In genomic region chr4:137627476-137628235, GRCm38 (mm10) we compare ENCODE assay signal across 29 mouse cellular contexts. TPM values are rescaled to one million over a fixed set of nuclear protein-coding genes. Genes with fewer than 3 reads are reported as not detected.
DNase-seq lines count a peak whose midpoint lies in the region; ATAC-seq and TF ChIP-seq lines count a peak whose summit lies in the region.
"Had no signal": no experiment of that assay in that cellular context is flagged by ENCODE, and none has a peak within 500 bp of the region (broad histone marks: within the 10 kb centered on the region; RNA-seq: fewer than 3 reads in every experiment).

No protein-coding gene starts in this region.

- H3K27ac ChIP-seq in hindbrain, embryonic 10.5 days = no peak overlapping the region
- no peak overlapping the region for H3K27ac ChIP-seq in hindbrain, postnatal 0 days
- peak overlapping the region; percentile 55 for H3K27ac ChIP-seq in testis, adult 2 months (ENCODE audit: control insufficient read depth, insufficient read depth, low read depth, low read length)
- H3K27ac ChIP-seq: embryonic facial prominence, embryonic 12.5 days; kidney, embryonic 15.5 days; neural tube, embryonic 12.5 days; stomach, postnatal 0 days had no signal

- H3K4me2 ChIP-seq in hindbrain, postnatal 0 days (ENCODE audit: low read depth, low read length) = no peak overlapping the region
- H3K4me2 ChIP-seq: embryonic facial prominence, embryonic 12.5 days; heart, embryonic 11.5 days; kidney, embryonic 15.5 days; neural tube, embryonic 12.5 days had no signal

- ATAC-seq in hindbrain, postnatal 0 days = no peak
- ATAC-seq in monocyte, adult 5-6 weeks (replicated peaks; ENCODE audit: insufficient number of reproducible peaks, low FRiP score, low TSS enrichment, poor library complexity, severe bottlenecking) = no peak
- ATAC-seq: hindbrain, embryonic 16.5 days; intestine, postnatal 0 days; lung, postnatal 0 days; Patski had no signal

- no peak overlapping the region for H3K4me3 ChIP-seq in hindbrain, embryonic 10.5 days
- no peak overlapping the region for H3K4me3 ChIP-seq in hindbrain, postnatal 0 days (ENCODE audit: low read length)
- no peak overlapping the region for H3K4me3 ChIP-seq in testis, adult 2 months (ENCODE audit: control insufficient read depth, low read depth, low read length)
- H3K4me3 ChIP-seq: embryonic facial prominence, embryonic 12.5 days; erythroblast, embryonic 14.5 days; kidney, embryonic 15.5 days; neural tube, embryonic 12.5 days had no signal

- peaks cover 98% of the 10 kb centered on the region for H3K36me3 ChIP-seq in hindbrain, embryonic 10.5 days
- peaks cover 50% of the 10 kb centered on the region for H3K36me3 ChIP-seq in hindbrain, postnatal 0 days (ENCODE audit: insufficient read depth, low read length)
- H3K36me3 ChIP-seq in testis, adult 2 months (ENCODE audit: control insufficient read depth, insufficient read depth, low read length) = peaks cover 6% of the 10 kb centered on the region

- intact Hi-C loops in heart, postnatal 25 days (cut with DNase I) = no loop called here

- H3K27me3 ChIP-seq in hindbrain, embryonic 10.5 days (ENCODE audit: insufficient read depth, poor library complexity, severe bottlenecking) = no peaks in the 10 kb centered on the region
- no peaks in the 10 kb centered on the region for H3K27me3 ChIP-seq in hindbrain, postnatal 0 days (ENCODE audit: insufficient read depth, low read length)
- no peaks in the 10 kb centered on the region for H3K27me3 ChIP-seq in testis, adult 2 months (ENCODE audit: control insufficient read depth, insufficient read depth, low read length)
- H3K27me3 ChIP-seq: embryonic facial prominence, embryonic 12.5 days; kidney, embryonic 15.5 days; neural tube, embryonic 12.5 days; Patski had no signal

- TF ChIP-seq CTCF in hindbrain, postnatal 0 days (IDR thresholded peaks at IDR 0.05; ENCODE audit: low read depth) = no peak
- TF ChIP-seq CTCF in testis, adult 2 months (IDR thresholded peaks at IDR 0.05; ENCODE audit: control insufficient read depth, insufficient read depth, insufficient replicate concordance, low read depth, low read length) = no peak

- no peak overlapping the region for H3K9ac ChIP-seq in hindbrain, postnatal 0 days (replicated peaks; ENCODE audit: low read length)
- H3K9ac ChIP-seq: embryonic facial prominence, embryonic 12.5 days; kidney, embryonic 15.5 days; neural tube, embryonic 12.5 days had no signal

- no peaks in the 10 kb centered on the region for H3K9me3 ChIP-seq in hindbrain, embryonic 10.5 days
- H3K9me3 ChIP-seq in hindbrain, postnatal 0 days (ENCODE audit: low read length) = no peaks in the 10 kb centered on the region
- H3K9me3 ChIP-seq: embryonic facial prominence, embryonic 12.5 days; kidney, embryonic 15.5 days; neural tube, embryonic 12.5 days had no signal

- peak; percentile 45 to 74 for DNase-seq in adrenal gland, adult (ENCODE audit: inconsistent age in 2 of 2, low spot score in 1 of 2)
- no peak for DNase-seq in adrenal gland, adult 18-20 months (ENCODE audit: low spot score in 2 of 2)
- peak; percentile 37 for DNase-seq in hindbrain, embryonic 10.5 days (ENCODE audit: low spot score)
- DNase-seq in hindbrain, postnatal 0 days (ENCODE audit: low spot score) = no peak
- DNase-seq in testis, postnatal 14 days (ENCODE audit: low spot score) = no peak
- no peak for DNase-seq in heart, postnatal 25 days (ENCODE audit: low spot score)
- DNase-seq: cerebellum, adult 11 months; cerebellum, postnatal 14 days; heart, postnatal 14 days; left cerebral cortex, postnatal 4 days; liver; thymus, postnatal 14 days had no signal

- WGBS in hindbrain, embryonic 10.5 days = 56% methylated on average over 8 of the region's 8 CpGs
- WGBS in hindbrain, postnatal 0 days = 48% methylated on average over 8 of the region's 8 CpGs

- H3K4me1 ChIP-seq in hindbrain, embryonic 10.5 days (replicated peaks) = peaks cover 13% of the 10 kb centered on the region
- H3K4me1 ChIP-seq in hindbrain, postnatal 0 days (ENCODE audit: insufficient read depth, low read length) = no peaks in the 10 kb centered on the region
- H3K4me1 ChIP-seq in testis, adult 2 months (ENCODE audit: control insufficient read depth, insufficient read depth, low read length) = 0 out of 2 replicates have a peak, but pooled peaks cover 2% of the 10 kb centered on the region
- H3K4me1 ChIP-seq: embryonic facial prominence, embryonic 12.5 days; kidney, embryonic 15.5 days; neural tube, embryonic 12.5 days had no signal

- TF ChIP-seq POLR2A in testis, adult 2 months (IDR thresholded peaks at IDR 0.05; ENCODE audit: control insufficient read depth, low read depth, low read length) = no peak

RNA-seq across cellular contexts. Expression of gene Usp48, which starts 34.1 kb away (rescaled TPM):
- 100 to 1,000 TPM in 1 of 2 experiments, 10 to 100 TPM in 1; 92.3 to 111 TPM for total RNA-seq in adrenal gland, adult 18-20 months (2021)
- polyA plus RNA-seq in hindbrain, embryonic 10.5 days (2016; fragmentation: Nextera tagmentation; extraction: Ambion mirVana) = 63.6 and 73.1 TPM in 2 replicates
- total RNA-seq in hindbrain, postnatal 0 days (2014; rRNA removed) = 61.8 and 63.8 TPM in 2 replicates
- 43.9 and 45.6 TPM in 2 replicates for polyA plus RNA-seq in hindbrain, postnatal 0 days (2015; fragmentation: Nextera tagmentation; extraction: Ambion mirVana)
- 39.6 and 42.1 TPM in 2 replicates for polyA plus RNA-seq in testis, adult 2 months (2012; rRNA removed)
- 10 to 100 TPM; 33.0 to 33.3 TPM for total RNA-seq in heart, postnatal 25 days (2021)
- total RNA-seq in monocyte, adult 5-6 weeks (2017) = 142 to 333 TPM (median 161 TPM) in 3 replicates

RNA-seq across cellular contexts. Expression of gene Rap1gap, which starts 36.9 kb away (rescaled TPM):
- total RNA-seq in adrenal gland, adult 18-20 months (2021) = 100 to 1,000 TPM in 1 of 2 experiments, 10 to 100 TPM in 1; 94.7 to 131 TPM
- polyA plus RNA-seq in hindbrain, embryonic 10.5 days (2016; fragmentation: Nextera tagmentation; extraction: Ambion mirVana) = 6.3 and 13.4 TPM in 2 replicates
- 277 and 282 TPM in 2 replicates for total RNA-seq in hindbrain, postnatal 0 days (2014; rRNA removed)
- polyA plus RNA-seq in hindbrain, postnatal 0 days (2015; fragmentation: Nextera tagmentation; extraction: Ambion mirVana) = 105 and 110 TPM in 2 replicates
- 20.8 and 27.9 TPM in 2 replicates for polyA plus RNA-seq in testis, adult 2 months (2012; rRNA removed)
- 10 to 100 TPM; 13.8 to 19.4 TPM for total RNA-seq in heart, postnatal 25 days (2021)
- 2.3 to 5.5 TPM (median 3.0 TPM) in 3 replicates for total RNA-seq in monocyte, adult 5-6 weeks (2017)

RNA-seq across cellular contexts. Expression of gene Ldlrad2, which starts 53.3 kb away (rescaled TPM):
- under 1 TPM in 1 of 2 experiments, not detected in 1; 0.83 TPM for total RNA-seq in adrenal gland, adult 18-20 months (2021)
- 1.3 TPM in 1 of 2 replicates, not detected in the other for polyA plus RNA-seq in hindbrain, embryonic 10.5 days (2016; fragmentation: Nextera tagmentation; extraction: Ambion mirVana)
- total RNA-seq in hindbrain, postnatal 0 days (2014; rRNA removed) = not detected in 2 replicates
- polyA plus RNA-seq in hindbrain, postnatal 0 days (2015; fragmentation: Nextera tagmentation; extraction: Ambion mirVana) = 0.40 TPM in 1 of 2 replicates, not detected in the other
- 0.86 TPM in 1 of 2 replicates, not detected in the other for polyA plus RNA-seq in testis, adult 2 months (2012; rRNA removed)
- not detected for total RNA-seq in heart, postnatal 25 days (2021)
- total RNA-seq in monocyte, adult 5-6 weeks (2017) = not detected in 3 replicates
- total RNA-seq: ES-E14; gastrocnemius, adult 8-10 months; granulocyte monocyte progenitor cell, adult 5-6 weeks; heart, postnatal 14 days; layer of hippocampus, postnatal 25 days; left cerebral cortex, postnatal 4 days had no signal
- polyA plus RNA-seq: embryonic facial prominence, embryonic 12.5 days; erythroblast, embryonic 14.5 days; heart, embryonic 11.5 days; intestine, postnatal 0 days; kidney, embryonic 15.5 days; liver, embryonic 16.5 days; neural tube, embryonic 12.5 days; Patski; stomach, postnatal 0 days had no signal

Comparison
In these comparisons a context has a peak if more than half of its experiments do, and no peak if none do; other contexts are left out.
1. DNase-seq: peak in adrenal gland, adult (2 of 2) and hindbrain, embryonic 10.5 days (single experiment); none in adrenal gland, adult 18-20 months (0 of 2), hindbrain, postnatal 0 days (single experiment), testis, postnatal 14 days (single experiment) and heart, postnatal 25 days (single experiment).
2. RNA of gene Rap1gap, which starts 36.9 kb away (total RNA-seq): 277 to 282 TPM in hindbrain, postnatal 0 days and 94.7 to 131 TPM in adrenal gland, adult 18-20 months; 13.8 to 19.4 TPM in heart, postnatal 25 days and 2.3 to 5.5 TPM in monocyte, adult 5-6 weeks; every median in the first group is over 4 times any median in the second.